Mouse (Mus musculus): ENCODE measurements around the gene Fga.

DNA sequence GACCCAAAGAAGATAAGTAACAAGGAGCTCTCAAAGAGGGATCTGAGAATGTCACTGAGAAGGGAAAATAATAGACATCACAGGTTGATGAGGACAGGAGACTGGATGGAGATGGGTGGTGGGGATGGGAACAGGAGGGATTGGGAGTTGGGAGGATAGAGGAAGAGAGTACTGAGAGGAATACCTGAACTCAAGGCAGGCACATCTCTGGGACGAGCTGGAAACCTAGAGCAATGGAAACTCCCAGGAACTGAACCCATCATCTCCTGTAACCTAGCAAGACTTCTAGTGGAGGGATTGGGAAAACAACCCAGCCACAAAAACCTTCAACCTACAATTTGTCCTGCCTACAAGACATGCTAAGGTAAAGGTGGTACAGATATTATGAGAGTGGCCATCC lies 9.6 kb upstream of the Fga start:
- TF ChIP-seq GATA2 (IDR thresholded peaks at IDR 0.05; ENCODE audit: borderline replicate concordance, low read depth, low read length) (no peak), GATA1 (IDR thresholded peaks at IDR 0.05; ENCODE audit: borderline replicate concordance, low read length) (no peak), CTCF (IDR thresholded peaks at IDR 0.05; ENCODE audit: low read depth, low read length) (no peak), POLR2AphosphoS5 (IDR thresholded peaks at IDR 0.05; ENCODE audit: insufficient replicate concordance, low read depth, low read length) (no peak), TAL1 (conservative IDR thresholded peaks at IDR 0.05; ENCODE audit: low read depth, low read length) (no peak)
